ENCODE assay signal across 8 mouse cellular contexts in the genomic region with DNA sequence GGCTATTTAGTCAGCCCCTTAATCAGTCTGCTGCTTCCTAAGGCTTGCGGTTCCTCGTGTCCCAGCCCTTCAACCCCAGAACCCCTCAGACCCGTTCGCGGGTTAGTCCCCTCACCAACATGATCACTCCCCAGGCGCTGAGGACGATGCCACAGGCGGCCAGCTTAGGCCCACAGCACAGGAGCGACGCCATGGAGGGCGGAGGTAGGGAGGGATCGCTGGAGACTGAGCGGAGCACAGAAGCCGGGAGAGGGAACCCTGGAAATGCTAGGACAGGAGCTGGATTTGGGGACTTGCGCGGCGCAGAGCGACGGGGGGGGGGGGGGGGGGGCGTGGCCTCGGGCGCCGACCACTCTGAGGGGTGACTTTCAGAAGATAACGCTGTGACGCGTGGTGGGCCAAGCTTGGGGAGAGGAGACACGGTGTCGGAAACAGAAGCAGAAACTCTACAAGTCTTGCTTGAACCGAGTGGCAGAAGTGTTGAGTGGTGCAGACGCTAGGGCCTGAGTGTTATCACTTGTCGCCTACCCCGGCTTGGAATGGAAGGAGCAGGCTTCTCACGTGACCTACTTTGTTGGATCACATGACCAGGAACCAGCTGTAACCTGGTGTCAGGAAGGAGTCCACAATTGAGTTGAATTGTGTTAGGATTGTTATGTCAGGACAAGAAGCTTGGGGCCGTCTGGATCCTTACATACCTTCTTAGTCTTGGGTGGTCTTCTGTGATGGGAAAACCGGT. TPM values are rescaled to one million over a fixed set of nuclear protein-coding genes. Genes with fewer than 3 reads are reported as not detected.
DNase-seq lines count a peak whose midpoint lies in the region; ATAC-seq and TF ChIP-seq lines count a peak whose summit lies in the region.

A gene (minus strand): TSS at position 290 of the 739 bp plus-strand sequence.
A gene (minus strand): TSS at position 302 of the 739 bp plus-strand sequence.

- no peaks in the 10 kb centered on the region for H3K9me3 ChIP-seq in hindbrain, embryonic 12.5 days (replicated peaks)

- H3K36me3 ChIP-seq in hindbrain, embryonic 12.5 days, result peaks cover 14% of the 10 kb centered on the region

- peak within 1 kb of the TSS; percentile 98 for H3K4me2 ChIP-seq in hindbrain, embryonic 12.5 days (replicated peaks)

- peak within 1 kb of the TSS; percentile 97 for H3K4me3 ChIP-seq in cerebellum, adult 2 months (replicated peaks; ENCODE audit: insufficient read depth, low read depth, low read length)
- H3K4me3 ChIP-seq in hindbrain, embryonic 12.5 days, result peak within 1 kb of the TSS; percentile 91

- TF ChIP-seq CTCF in cerebellum, adult 2 months (IDR thresholded peaks at IDR 0.05; ENCODE audit: borderline replicate concordance, insufficient read depth, low read depth, low read length), result no peak

- H3K27me3 ChIP-seq in cerebellum, adult 2 months (ENCODE audit: control insufficient read depth, insufficient read depth, low read length), result no peaks in the 10 kb centered on the region
- H3K27me3 ChIP-seq in hindbrain, embryonic 12.5 days, result no peaks in the 10 kb centered on the region

- peak; percentile 36 for ATAC-seq in frontal cortex, adult (ENCODE audit: low TSS enrichment)
- peak; percentile 26 for ATAC-seq in hindbrain, embryonic 12.5 days (ENCODE audit: low FRiP score)

- H3K9ac ChIP-seq in hindbrain, embryonic 12.5 days, result peak within 1 kb of the TSS; percentile 92

- H3K27ac ChIP-seq in cerebellum, adult 2 months (ENCODE audit: insufficient read depth, low read length), result peak within 1 kb of the TSS; percentile 92
- peak within 1 kb of the TSS; percentile 85 for H3K27ac ChIP-seq in hindbrain, embryonic 12.5 days

- under 1% methylated on average over 34 of the region's 35 CpGs for WGBS in cerebellum, adult 2 months
- 0% methylated on average over 34 of the region's 35 CpGs for WGBS in hindbrain, embryonic 12.5 days

- peak; percentile 81 for DNase-seq in MEL-GATA-1-ER (ENCODE audit: extremely low read depth, low read depth)
- peak; percentile 87 to 91 for DNase-seq in cerebellum, adult 2 months
- peak; percentile 90 to 95 for DNase-seq in layer of hippocampus, postnatal 14 days (ENCODE audit: low spot score in 2 of 2)
- peak; percentile 90 for DNase-seq in lung, postnatal 10 days
- peak; percentile 61 for DNase-seq in ovary, postnatal 14 days (ENCODE audit: low spot score)
- DNase-seq in thymus, postnatal 10 days (ENCODE audit: low spot score in 2 of 2), result peak; percentile 61 to 62

- peaks cover 3% of the 10 kb centered on the region; the same call in 1 of the 2 replicates for H3K4me1 ChIP-seq in cerebellum, adult 2 months (ENCODE audit: control insufficient read depth, insufficient read depth, low read length)
- H3K4me1 ChIP-seq in hindbrain, embryonic 12.5 days, result peaks cover 26% of the 10 kb centered on the region

- TF ChIP-seq POLR2A in cerebellum, adult 2 months (IDR thresholded peaks at IDR 0.05; ENCODE audit: borderline replicate concordance, insufficient read depth, low read length), result peak; percentile 83

RNA-seq across cellular contexts. Expression of the first gene that starts in this region (rescaled TPM):
- 9.7 and 10.3 TPM in 2 replicates for polyA plus RNA-seq in cerebellum, adult 2 months (2012; rRNA removed)
- polyA plus RNA-seq in hindbrain, embryonic 12.5 days (2016; fragmentation: Nextera tagmentation; extraction: Ambion mirVana), result 11.3 and 14.6 TPM in 2 replicates
- total RNA-seq in layer of hippocampus, postnatal 14 days (2021), result 1 to 10 TPM; 7.2 to 7.9 TPM

RNA-seq across cellular contexts. Expression of the second gene that starts in this region (rescaled TPM):
- polyA plus RNA-seq in cerebellum, adult 2 months (2012; rRNA removed), result 359 TPM in 2 replicates
- polyA plus RNA-seq in hindbrain, embryonic 12.5 days (2016; fragmentation: Nextera tagmentation; extraction: Ambion mirVana), result 195 and 200 TPM in 2 replicates
- 100 to 1,000 TPM; 280 to 324 TPM for total RNA-seq in layer of hippocampus, postnatal 14 days (2021)

Comparison
In these comparisons a context has a peak if more than half of its experiments do, and no peak if none do; other contexts are left out.
1. Peak in every context shown above with its lines: DNase-seq, ATAC-seq, H3K4me3 ChIP-seq and H3K27ac ChIP-seq.